Mouse (Mus musculus): ENCODE data around the gene Soat1.

DNA sequence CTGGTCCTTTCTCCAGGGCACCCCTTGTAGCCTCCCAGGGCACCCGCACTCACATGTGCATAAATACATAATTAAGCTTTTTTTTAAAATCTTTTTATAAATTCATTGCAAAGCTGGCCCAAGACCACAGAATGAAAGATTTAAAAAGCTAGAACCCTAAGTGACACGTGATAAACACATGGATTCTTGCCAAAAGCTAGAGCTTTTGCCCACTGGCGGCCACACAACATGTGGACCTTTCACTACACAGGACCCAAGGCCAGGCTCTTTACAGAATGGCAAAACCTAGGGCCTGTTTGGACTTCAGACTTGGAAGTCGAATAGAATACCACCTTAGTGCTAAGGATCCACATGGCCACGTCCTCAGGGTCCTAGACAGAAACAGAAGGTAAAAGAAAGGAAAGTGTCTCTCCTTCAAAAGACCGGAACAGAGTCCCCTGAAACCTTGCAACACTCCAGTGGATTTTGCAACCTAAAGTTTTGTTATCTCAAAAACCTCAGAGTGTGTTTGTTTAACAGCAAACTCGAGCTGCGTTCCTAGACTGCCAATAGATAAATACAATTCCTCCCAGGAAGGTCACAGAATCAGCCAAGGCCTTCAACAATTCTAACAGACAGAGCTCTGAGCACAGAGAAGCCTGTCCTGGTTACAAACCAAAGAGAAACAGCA, 15.6 kb downstream of the Soat1 start:
- TF ChIP-seq POLR2A (IDR thresholded peaks at IDR 0.05; ENCODE audit: low read depth, low read length) (no peak), CTCF (conservative IDR thresholded peaks at IDR 0.05; ENCODE audit: insufficient read depth, insufficient read length, low read depth, low read length) (no peak)
